15 mouse cellular contexts compared by ENCODE assay signal in genomic region chr10:117626840-117627615, GRCm38 (mm10).
"Had no signal": no experiment of that assay in that cellular context is flagged by ENCODE, and none has a peak within 500 bp of the region (broad histone marks: within the 10 kb centered on the region; RNA-seq: fewer than 3 reads in every experiment).

No protein-coding gene starts in this region.

- ATAC-seq: midbrain, embryonic 16.5 days had no signal

- H3K36me3 ChIP-seq: liver, embryonic 13.5 days; liver, embryonic 15.5 days; midbrain, embryonic 10.5 days; midbrain, embryonic 12.5 days; neural tube, embryonic 13.5 days; neural tube, embryonic 15.5 days had no signal

- H3K4me2 ChIP-seq: liver, embryonic 13.5 days; liver, embryonic 15.5 days; lung, embryonic 14.5 days; midbrain, embryonic 12.5 days; neural tube, embryonic 13.5 days; neural tube, embryonic 15.5 days had no signal

- H3K4me3 ChIP-seq: liver, embryonic 13.5 days; liver, embryonic 15.5 days; midbrain, embryonic 10.5 days; midbrain, embryonic 12.5 days; myocyte; neural tube, embryonic 13.5 days; neural tube, embryonic 15.5 days had no signal

- DNase-seq: liver, embryonic 13.5 days; lung, adult 18-20 months; midbrain, embryonic 14.5 days; retina, postnatal 1 day; right cerebral cortex, adult 18-20 months; right cerebral cortex, postnatal 25 days; right cerebral cortex, postnatal 4 days had no signal

- H3K27ac ChIP-seq: liver, embryonic 13.5 days; liver, embryonic 15.5 days; midbrain, embryonic 10.5 days; midbrain, embryonic 12.5 days; neural tube, embryonic 13.5 days; neural tube, embryonic 15.5 days had no signal

- H3K9ac ChIP-seq: liver, embryonic 13.5 days; liver, embryonic 15.5 days; lung, embryonic 14.5 days; midbrain, embryonic 12.5 days; neural tube, embryonic 13.5 days; neural tube, embryonic 15.5 days had no signal

- H3K9me3 ChIP-seq: liver, embryonic 13.5 days; liver, embryonic 15.5 days; midbrain, embryonic 10.5 days; midbrain, embryonic 12.5 days; neural tube, embryonic 13.5 days; neural tube, embryonic 15.5 days had no signal
